Mouse (Mus musculus): ENCODE data around the gene Col23a1.

GRCm38 (mm10) chr11:51263286-51263831 is 26.4 kb upstream of the Col23a1 start:
- TF ChIP-seq CTCF (conservative IDR thresholded peaks at IDR 0.05; ENCODE audit: insufficient read depth, insufficient read length, low read depth, low read length) (no peak), POLR2A (IDR thresholded peaks at IDR 0.05; ENCODE audit: low read depth, low read length) (peak; percentile 56)

All from kidney, adult 2 months (tissue).